Mouse (Mus musculus): ENCODE measurements around the gene Tgfb1. TPM values are rescaled to one million over a fixed set of nuclear protein-coding genes. Genes with fewer than 3 reads are reported as not detected.
A peak's percentile ranks its signal among the peaks of the same experiment; 100 is the strongest.

The Tgfb1 gene
- polyA plus RNA-seq, 1 experiment = 4.9 TPM

DNA sequence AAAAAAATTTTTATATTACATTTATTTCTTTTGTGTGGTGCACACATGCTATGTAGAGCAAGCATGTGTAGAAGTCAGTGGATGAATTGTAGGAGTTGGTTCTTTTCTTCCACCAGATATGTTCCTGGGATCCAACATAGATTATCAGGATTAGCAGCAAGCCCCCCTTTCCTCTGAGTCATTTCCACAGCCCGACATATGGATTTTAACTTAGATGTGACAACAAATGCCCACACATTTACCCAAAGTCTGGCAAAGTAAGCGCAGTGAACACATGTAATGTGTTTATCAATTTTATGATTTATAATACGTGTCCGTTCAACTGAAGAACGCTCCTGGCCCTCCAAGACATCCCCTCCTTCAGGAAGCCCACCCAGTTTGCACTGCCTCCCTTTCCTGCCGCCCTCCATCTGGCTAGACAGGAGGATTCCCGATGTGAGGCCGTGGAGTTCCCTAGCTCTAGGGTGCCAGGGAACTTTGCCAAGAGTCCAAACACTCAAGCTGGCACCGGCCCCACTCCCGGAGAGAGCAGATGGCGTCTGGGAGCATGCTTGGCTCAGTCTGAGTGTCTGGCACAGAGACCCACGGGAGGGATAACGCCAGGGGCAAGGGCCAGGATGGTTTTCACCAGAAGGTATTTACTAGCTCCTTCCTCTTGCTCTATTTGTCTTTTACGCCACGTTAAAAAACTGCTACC is 10.6 kb upstream of the Tgfb1 start:
- no peak overlapping the region for H3K27ac ChIP-seq (ENCODE audit: insufficient read depth, low read length)

GRCm38 (mm10) chr7:25677013-25677412 is 9.8 kb upstream of the Tgfb1 start:
- Histone ChIP-seq H3K27ac (ENCODE audit: insufficient read depth, low read length) (no peak overlapping the region), H3K27me3 (ENCODE audit: control insufficient read depth, insufficient read depth, low read length) (no peaks in the 10 kb centered on the region; the same call in 1 of the 2 replicates)
- no peak for TF ChIP-seq CTCF (IDR thresholded peaks at IDR 0.05; ENCODE audit: borderline replicate concordance, insufficient read depth, low read depth, low read length)
- TF ChIP-seq POLR2A (IDR thresholded peaks at IDR 0.05; ENCODE audit: borderline replicate concordance, insufficient read depth, low read length) = no peak

More for the DNA sequence above, 10.6 kb upstream of the Tgfb1 start:
- WGBS = 1% methylated on average over 15 of the region's 15 CpGs
- DNase-seq = peak; percentile 99 to 100
- peak overlapping the region; percentile 4 for H3K4me3 ChIP-seq (replicated peaks; ENCODE audit: insufficient read depth, low read depth, low read length)
- peaks cover 16% of the 10 kb centered on the region; the same call in 1 of the 2 replicates for H3K4me1 ChIP-seq (ENCODE audit: control insufficient read depth, insufficient read depth, low read length)
- no peaks in the 10 kb centered on the region; the same call in 1 of the 2 replicates for H3K27me3 ChIP-seq (ENCODE audit: control insufficient read depth, insufficient read depth, low read length)
- TF ChIP-seq CTCF (IDR thresholded peaks at IDR 0.05; ENCODE audit: borderline replicate concordance, insufficient read depth, low read depth, low read length) (no peak), POLR2A (IDR thresholded peaks at IDR 0.05; ENCODE audit: borderline replicate concordance, insufficient read depth, low read length) (no peak)

GRCm38 (mm10) chr7:25679971-25680370 is 6.8 kb upstream of the Tgfb1 start:
- Histone ChIP-seq H3K4me1 (ENCODE audit: control insufficient read depth, insufficient read depth, low read length) (peaks cover 11% of the 10 kb centered on the region; the same call in 1 of the 2 replicates), H3K27ac (ENCODE audit: insufficient read depth, low read length) (no peak overlapping the region), H3K27me3 (ENCODE audit: control insufficient read depth, insufficient read depth, low read length) (no peaks in the 10 kb centered on the region), H3K4me3 (replicated peaks; ENCODE audit: insufficient read depth, low read depth, low read length) (no peak overlapping the region)
- 21% methylated on average over 6 of the region's 6 CpGs for WGBS
- no peak for TF ChIP-seq CTCF (IDR thresholded peaks at IDR 0.05; ENCODE audit: borderline replicate concordance, insufficient read depth, low read depth, low read length)
- TF ChIP-seq POLR2A (IDR thresholded peaks at IDR 0.05; ENCODE audit: borderline replicate concordance, insufficient read depth, low read length) = no peak
- no peak for DNase-seq

More at GRCm38 (mm10) chr7:25677013-25677412, 9.8 kb upstream of the Tgfb1 start:
- peaks cover 18% of the 10 kb centered on the region; the same call in 1 of the 2 replicates for H3K4me1 ChIP-seq (ENCODE audit: control insufficient read depth, insufficient read depth, low read length)
- H3K4me3 ChIP-seq (replicated peaks; ENCODE audit: insufficient read depth, low read depth, low read length) = no peak overlapping the region
- WGBS = 75% methylated on average over 7 of the region's 7 CpGs
- no peak for DNase-seq

DNA sequence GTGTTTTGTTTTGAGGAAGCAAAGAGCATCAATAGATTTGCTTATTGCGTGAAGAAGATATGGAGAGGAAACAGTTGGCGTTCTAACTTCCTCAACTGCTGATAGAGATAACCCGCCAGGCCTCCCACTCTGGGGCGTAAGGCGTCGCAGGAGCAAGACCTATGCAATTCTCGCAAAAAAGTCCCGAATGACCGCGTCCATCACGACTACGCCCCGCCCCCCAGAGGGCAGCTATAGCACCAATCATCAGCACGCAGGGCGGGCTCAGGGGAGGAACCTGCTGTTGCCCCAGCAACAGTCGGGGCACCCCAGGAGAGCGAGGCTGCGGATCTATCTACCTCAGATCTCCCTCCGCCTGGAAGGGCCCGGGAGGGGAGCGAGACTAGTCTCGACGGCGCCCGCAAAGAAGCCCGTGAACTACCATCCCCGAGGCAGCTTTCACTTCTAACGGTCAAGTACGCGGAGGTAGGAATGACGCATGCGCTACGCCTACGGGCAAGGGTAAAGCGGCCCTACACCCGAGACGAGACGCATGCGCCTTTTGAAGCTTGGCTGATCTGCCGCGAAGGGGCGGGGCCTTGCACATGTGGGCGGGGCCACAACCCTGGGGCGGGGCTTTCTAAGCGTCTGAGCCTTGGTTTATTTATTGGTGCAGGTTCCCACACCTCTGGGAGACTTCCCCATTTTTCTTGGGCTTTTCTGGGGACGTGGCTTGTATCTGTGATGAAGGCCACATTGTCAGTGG is 6.1 kb upstream of the Tgfb1 start, which contains the start of gene B9d2:
TSS of gene B9d2 (plus strand) at position 267 of the 745 bp plus-strand sequence.
- peak within 1 kb of the TSS; percentile 91 for H3K27ac ChIP-seq (ENCODE audit: insufficient read depth, low read length)
- H3K4me1 ChIP-seq (ENCODE audit: control insufficient read depth, insufficient read depth, low read length) = peaks cover 6% of the 10 kb centered on the region; the same call in 1 of the 2 replicates
- H3K4me3 ChIP-seq (replicated peaks; ENCODE audit: insufficient read depth, low read depth, low read length) = peak within 1 kb of the TSS; percentile 94
- no peaks in the 10 kb centered on the region for H3K27me3 ChIP-seq (ENCODE audit: control insufficient read depth, insufficient read depth, low read length)
- TF ChIP-seq POLR2A (IDR thresholded peaks at IDR 0.05; ENCODE audit: borderline replicate concordance, insufficient read depth, low read length) (0 out of 2 replicates have a peak, but pooled peaks have one; percentile 14), CTCF (IDR thresholded peaks at IDR 0.05; ENCODE audit: borderline replicate concordance, insufficient read depth, low read depth, low read length) (no peak)
- WGBS = under 1% methylated on average over 46 of the region's 46 CpGs
- peak; percentile 91 to 95 for DNase-seq

DNA sequence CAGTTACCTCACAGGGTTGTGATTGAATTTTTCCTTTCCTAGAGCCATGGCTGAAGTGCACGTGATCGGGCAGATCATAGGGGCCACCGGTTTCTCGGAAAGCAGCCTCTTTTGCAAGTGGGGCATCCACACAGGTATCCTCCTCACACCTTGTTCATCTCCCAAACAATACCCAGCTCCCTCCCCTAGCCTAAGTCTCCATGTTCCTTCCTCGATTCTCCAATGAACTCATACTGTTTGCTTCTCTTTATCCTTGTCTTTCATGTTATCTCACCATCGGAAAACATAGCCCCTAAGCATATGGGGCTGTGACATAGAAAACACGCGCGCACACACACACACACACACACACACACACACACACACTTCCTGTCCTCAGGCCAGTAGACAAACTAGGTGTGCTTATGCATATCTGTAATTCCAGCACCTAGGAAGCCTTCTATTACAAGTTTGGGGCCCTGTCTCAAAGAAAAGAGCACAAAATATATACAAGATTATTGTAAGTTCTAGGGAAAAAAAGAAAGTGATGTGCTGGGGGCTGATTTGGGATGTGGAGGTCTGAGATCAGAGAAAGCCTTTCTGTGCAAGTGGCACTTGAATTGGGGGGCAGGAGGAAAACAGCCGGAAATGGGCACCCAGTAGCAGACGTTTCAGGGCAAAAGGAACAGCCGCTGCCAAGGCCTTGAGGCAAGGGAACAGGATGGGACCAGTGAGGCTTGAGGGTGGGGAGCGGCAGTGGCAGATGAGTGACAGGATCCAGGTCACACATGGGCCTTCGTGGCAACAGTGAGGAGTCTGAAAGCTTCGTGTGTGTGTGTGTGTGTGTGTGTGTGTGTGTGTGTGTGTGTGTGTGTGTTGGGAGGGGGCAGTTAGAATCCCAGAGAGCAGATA is 5.2 kb upstream of the Tgfb1 start:
- Histone ChIP-seq H3K27ac (ENCODE audit: insufficient read depth, low read length) (no peak overlapping the region), H3K27me3 (ENCODE audit: control insufficient read depth, insufficient read depth, low read length) (no peaks in the 10 kb centered on the region; the same call in 1 of the 2 replicates), H3K4me3 (replicated peaks; ENCODE audit: insufficient read depth, low read depth, low read length) (no peak overlapping the region), H3K4me1 (ENCODE audit: control insufficient read depth, insufficient read depth, low read length) (peaks cover 6% of the 10 kb centered on the region; the same call in 1 of the 2 replicates)
- WGBS = 50% methylated on average over 15 of the region's 15 CpGs
- DNase-seq = no peak
- TF ChIP-seq CTCF (IDR thresholded peaks at IDR 0.05; ENCODE audit: borderline replicate concordance, insufficient read depth, low read depth, low read length) (no peak), POLR2A (IDR thresholded peaks at IDR 0.05; ENCODE audit: borderline replicate concordance, insufficient read depth, low read length) (no peak)

GRCm38 (mm10) chr7:25683474-25684180 is 3.2 kb upstream of the Tgfb1 start:
- TF ChIP-seq CTCF (IDR thresholded peaks at IDR 0.05; ENCODE audit: borderline replicate concordance, insufficient read depth, low read depth, low read length) = no peak
- no peak for TF ChIP-seq POLR2A (IDR thresholded peaks at IDR 0.05; ENCODE audit: borderline replicate concordance, insufficient read depth, low read length)
- Histone ChIP-seq H3K4me1 (ENCODE audit: control insufficient read depth, insufficient read depth, low read length) (peaks cover 5% of the 10 kb centered on the region; the same call in 1 of the 2 replicates), H3K27ac (ENCODE audit: insufficient read depth, low read length) (no peak overlapping the region), H3K27me3 (ENCODE audit: control insufficient read depth, insufficient read depth, low read length) (peaks cover 5% of the 10 kb centered on the region; the same call in 1 of the 2 replicates), H3K4me3 (replicated peaks; ENCODE audit: insufficient read depth, low read depth, low read length) (no peak overlapping the region)
- no peak for DNase-seq
- 87% methylated on average over 7 of the region's 7 CpGs for WGBS
